Mouse (Mus musculus): ENCODE measurements around the gene AI467606. TPM values are rescaled to one million over a fixed set of nuclear protein-coding genes. Genes with fewer than 3 reads are reported as not detected.
A peak's percentile ranks its signal among the peaks of the same experiment; 100 is the strongest.
"Not testable (repeated sequence)": the region's sequence is repeated elsewhere in the genome, so short reads cannot be mapped to it uniquely, and the experiment has no call there.

The AI467606 gene
- polyA plus RNA-seq, 1 experiment = 45.0 TPM

DNA sequence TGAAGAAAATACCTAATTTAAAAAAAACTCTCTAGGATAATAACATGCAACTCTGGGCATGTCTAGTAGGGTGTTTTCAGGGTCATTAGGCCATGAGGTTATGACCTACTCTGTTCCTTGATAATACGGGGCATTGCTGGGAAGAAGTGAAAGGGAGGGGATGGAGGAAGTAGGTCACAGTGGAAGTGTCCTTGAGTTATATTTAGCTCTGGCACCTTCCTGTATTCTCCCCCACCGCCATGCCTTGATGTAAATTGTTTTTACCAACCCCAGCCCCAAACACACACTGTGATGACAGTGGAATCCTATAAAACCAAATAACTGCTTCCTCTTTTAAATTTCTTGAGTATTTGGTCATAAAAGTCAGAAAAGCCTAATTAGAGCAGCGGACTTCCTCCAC lies 11.1 kb upstream of the AI467606 start:
- 37% methylated on average over 3 of the region's 3 CpGs for WGBS
- no peak for DNase-seq
- Histone ChIP-seq H3K4me3 (replicated peaks; ENCODE audit: extremely low read depth, low read depth, low read length) (no peak overlapping the region), H3K4me1 (ENCODE audit: control insufficient read depth, insufficient read depth, low read length) (no peaks in the 10 kb centered on the region; the same call in 1 of the 2 replicates)
- TF ChIP-seq POLR2A (IDR thresholded peaks at IDR 0.05; ENCODE audit: borderline replicate concordance, extremely low read depth, low read depth, low read length) (no peak), CTCF (IDR thresholded peaks at IDR 0.05; ENCODE audit: insufficient read depth, low read length) (no peak)

- H3K4me1 ChIP-seq (ENCODE audit: control insufficient read depth, insufficient read depth, low read length) = no peaks in the 10 kb centered on the region; the same call in 1 of the 2 replicates
- no peak for TF ChIP-seq POLR2A (IDR thresholded peaks at IDR 0.05; ENCODE audit: borderline replicate concordance, extremely low read depth, low read depth, low read length)
- TF ChIP-seq CTCF (IDR thresholded peaks at IDR 0.05; ENCODE audit: insufficient read depth, low read length) = no peak
- 59% methylated on average over 8 of the region's 8 CpGs for WGBS
- H3K4me3 ChIP-seq (replicated peaks; ENCODE audit: extremely low read depth, low read depth, low read length) = no peak overlapping the region
- DNase-seq = no peak
These were observed 8.9 kb upstream of the AI467606 start for GRCm38 (mm10) chr7:127082271-127082670.

DNA sequence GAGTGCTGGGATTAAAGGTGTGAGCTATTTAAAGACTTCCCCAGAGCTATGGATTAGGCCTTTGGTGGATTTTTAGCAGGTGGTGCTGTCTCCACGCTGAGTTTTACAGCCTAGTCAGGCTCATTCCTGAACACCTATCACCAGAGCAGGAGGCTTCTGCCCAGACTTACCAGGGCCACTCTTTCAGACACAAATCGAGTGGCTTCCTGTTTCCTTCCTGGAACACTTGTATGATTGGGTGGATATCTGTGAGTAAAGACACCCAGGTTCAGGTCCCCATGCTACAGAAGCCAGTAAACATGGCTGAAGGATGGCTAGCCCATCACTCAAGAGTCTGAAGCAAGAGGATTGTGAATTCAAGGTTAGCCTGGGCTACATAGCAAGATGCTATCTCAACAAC lies 8.2 kb upstream of the AI467606 start:
- WGBS = 40% methylated on average over 2 of the region's 2 CpGs
- no peaks in the 10 kb centered on the region; the same call in 1 of the 2 replicates for H3K4me1 ChIP-seq (ENCODE audit: control insufficient read depth, insufficient read depth, low read length)
- TF ChIP-seq CTCF (IDR thresholded peaks at IDR 0.05; ENCODE audit: insufficient read depth, low read length) = no peak
- no peak for TF ChIP-seq POLR2A (IDR thresholded peaks at IDR 0.05; ENCODE audit: borderline replicate concordance, extremely low read depth, low read depth, low read length)
- no peak for DNase-seq
- H3K4me3 ChIP-seq (replicated peaks; ENCODE audit: extremely low read depth, low read depth, low read length) = no peak overlapping the region

GRCm38 (mm10) chr7:127083689-127084088 lies 7.5 kb upstream of the AI467606 start:
- WGBS = 67% methylated on average over 4 of the region's 4 CpGs
- no peak for TF ChIP-seq CTCF (IDR thresholded peaks at IDR 0.05; ENCODE audit: insufficient read depth, low read length)
- no peak for TF ChIP-seq POLR2A (IDR thresholded peaks at IDR 0.05; ENCODE audit: borderline replicate concordance, extremely low read depth, low read depth, low read length)
- no peak overlapping the region for H3K4me3 ChIP-seq (replicated peaks; ENCODE audit: extremely low read depth, low read depth, low read length)
- DNase-seq = no peak
- H3K4me1 ChIP-seq (ENCODE audit: control insufficient read depth, insufficient read depth, low read length) = no peaks in the 10 kb centered on the region; the same call in 1 of the 2 replicates

DNA sequence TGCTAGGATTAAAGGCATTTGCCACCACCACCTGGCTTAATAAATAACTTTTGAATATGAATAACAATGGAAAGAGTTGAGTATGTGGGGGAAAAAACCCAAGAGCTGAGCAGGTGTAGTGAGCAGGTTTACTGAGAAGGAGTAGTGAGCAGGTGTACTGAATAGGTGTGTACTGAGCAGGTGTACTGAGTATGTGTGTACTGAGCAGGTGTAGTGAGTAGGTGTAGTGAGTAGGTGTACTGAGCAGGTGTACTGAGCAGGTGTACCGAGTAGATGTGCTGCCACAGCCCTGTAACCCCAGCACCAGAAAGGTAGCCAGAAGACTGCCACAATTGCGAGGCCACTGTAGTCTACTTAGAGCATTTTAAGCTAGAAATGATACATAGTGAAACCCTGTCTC lies 6.4 kb upstream of the AI467606 start:
- no peak overlapping the region for H3K4me3 ChIP-seq (replicated peaks; ENCODE audit: extremely low read depth, low read depth, low read length)
- peaks cover 6% of the 10 kb centered on the region for H3K4me1 ChIP-seq (ENCODE audit: control insufficient read depth, insufficient read depth, low read length)
- TF ChIP-seq POLR2A (IDR thresholded peaks at IDR 0.05; ENCODE audit: borderline replicate concordance, extremely low read depth, low read depth, low read length) = no peak
- no peak for TF ChIP-seq CTCF (IDR thresholded peaks at IDR 0.05; ENCODE audit: insufficient read depth, low read length)
- DNase-seq = no peak
- 81% methylated on average over 2 of the region's 2 CpGs for WGBS

GRCm38 (mm10) chr7:127085751-127086150 lies 5.4 kb upstream of the AI467606 start:
- not testable (repeated sequence) for DNase-seq; H3K4me3 ChIP-seq (replicated peaks; ENCODE audit: extremely low read depth, low read depth, low read length); H3K4me1 ChIP-seq (ENCODE audit: control insufficient read depth, insufficient read depth, low read length)
- WGBS = 53% methylated on average over 6 of the region's 6 CpGs

GRCm38 (mm10) chr7:127087278-127088010 lies 3.7 kb upstream of the AI467606 start, which contains the start of gene Zg16:
Gene Zg16 (minus strand): TSS chr7:127087328.
- DNase-seq; H3K4me1 ChIP-seq (ENCODE audit: control insufficient read depth, insufficient read depth, low read length); H3K4me3 ChIP-seq (replicated peaks; ENCODE audit: extremely low read depth, low read depth, low read length): not testable (repeated sequence)
- WGBS = 64% methylated on average over 6 of the region's 6 CpGs

DNA sequence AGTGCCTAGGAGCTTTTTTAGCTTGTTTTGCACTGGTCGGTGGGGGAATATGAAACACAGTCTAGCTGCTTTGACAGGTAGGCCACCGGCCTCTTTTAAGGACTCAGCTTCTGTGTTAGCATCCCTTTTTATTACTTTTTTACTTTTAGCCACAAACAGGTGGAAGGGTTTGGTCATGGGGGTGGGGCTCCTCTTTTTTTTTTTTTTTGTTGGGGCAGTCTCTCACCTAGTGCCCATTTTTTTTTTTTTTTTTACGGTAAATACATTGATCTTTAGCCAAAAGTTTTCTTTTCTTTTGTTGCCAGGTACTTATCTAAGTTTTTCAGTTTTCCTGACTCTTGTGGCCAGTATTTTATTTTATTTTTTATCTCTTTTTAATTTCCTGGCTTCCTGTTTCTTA lies 3.1 kb upstream of the AI467606 start:
- no peak overlapping the region for H3K4me3 ChIP-seq (replicated peaks; ENCODE audit: extremely low read depth, low read depth, low read length)
- peaks cover 6% of the 10 kb centered on the region for H3K4me1 ChIP-seq (ENCODE audit: control insufficient read depth, insufficient read depth, low read length)
- no peak for DNase-seq
- WGBS = 75% methylated on average over 3 of the region's 3 CpGs
- TF ChIP-seq POLR2A (IDR thresholded peaks at IDR 0.05; ENCODE audit: borderline replicate concordance, extremely low read depth, low read depth, low read length) (no peak), CTCF (IDR thresholded peaks at IDR 0.05; ENCODE audit: insufficient read depth, low read length) (no peak)

DNA sequence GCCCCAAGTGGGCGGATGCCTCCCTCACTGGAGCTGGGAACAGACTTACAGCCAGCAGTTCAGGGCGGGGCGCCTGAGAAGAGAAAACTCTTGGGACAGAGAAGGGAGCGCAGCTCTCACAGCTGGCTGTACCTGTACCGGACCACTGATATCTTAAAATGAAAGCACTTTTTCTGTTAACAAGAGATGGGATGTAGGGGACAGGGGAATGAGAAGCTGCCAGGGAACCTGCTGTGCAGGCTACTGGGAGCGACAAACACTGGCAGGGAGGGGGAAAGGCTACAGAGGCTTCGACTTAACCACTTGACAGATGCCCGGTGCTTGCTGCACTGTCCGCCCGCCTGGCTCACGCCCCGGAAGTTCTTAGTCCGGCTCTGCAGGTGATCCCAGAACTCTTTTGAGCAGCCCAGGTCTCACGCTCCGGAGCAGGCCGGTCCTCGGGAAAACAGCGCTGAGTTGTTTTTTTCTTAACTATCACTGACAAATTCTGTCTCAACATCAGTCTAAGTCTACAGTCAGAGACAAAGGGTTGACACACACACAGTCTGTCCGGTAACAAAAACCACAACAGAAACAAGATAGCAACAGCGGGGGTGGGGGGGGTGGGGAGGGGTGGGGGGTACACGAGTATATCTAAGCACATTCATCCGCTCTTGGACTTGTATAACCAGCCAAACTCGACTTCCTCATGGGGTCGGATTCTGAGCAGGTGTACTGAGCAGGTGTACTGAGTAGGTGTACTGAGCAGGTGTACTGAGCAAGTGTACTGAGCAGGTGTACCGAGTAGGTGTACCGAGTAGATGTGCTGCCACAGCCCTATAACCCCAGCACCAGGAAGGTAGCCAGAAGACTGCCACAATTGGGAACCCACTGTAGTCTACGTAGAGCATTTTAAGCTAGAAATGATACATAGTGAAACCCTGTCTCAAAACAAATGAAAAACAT lies 2.0 kb upstream of the AI467606 start:
- TF ChIP-seq CTCF (IDR thresholded peaks at IDR 0.05; ENCODE audit: insufficient read depth, low read length) = no peak
- TF ChIP-seq POLR2A (IDR thresholded peaks at IDR 0.05; ENCODE audit: borderline replicate concordance, extremely low read depth, low read depth, low read length) = no peak
- Histone ChIP-seq H3K4me1 (ENCODE audit: control insufficient read depth, insufficient read depth, low read length) (peaks cover 6% of the 10 kb centered on the region), H3K4me3 (replicated peaks; ENCODE audit: extremely low read depth, low read depth, low read length) (no peak overlapping the region)
- 18% methylated on average over 27 of the region's 27 CpGs for WGBS
- DNase-seq = peak; percentile 46
